Mouse (Mus musculus) testis, adult 2 months (tissue): ENCODE results near the gene Dnaaf5.

Experiments
- CTCF ChIP-seq: fragments of 200-500 bp; IDR thresholded peaks from 2 replicates; pipeline ENCODE4 v1.5.1; 2012; ENCODE audit warnings: low read depth, mild to moderate bottlenecking, inconsistent platforms, low read length, moderate library complexity; ENCODE audit not compliant: control insufficient read depth, insufficient read depth, insufficient replicate concordance
- POLR2A ChIP-seq: fragments of 200-500 bp; IDR thresholded peaks from 2 replicates; pipeline ENCODE4 v1.6.1; 2012; ENCODE audit warnings: low read depth, mild to moderate bottlenecking, inconsistent platforms, low read length, moderate library complexity; ENCODE audit not compliant: control insufficient read depth

- TF ChIP-seq POLR2A (no peak), CTCF (no peak)
Observed at GRCm38 (mm10) chr5:139115507-139115906, 34.5 kb upstream of the Dnaaf5 start.
